Mouse (Mus musculus): ENCODE measurements at regions not wholly inside any gene's neighbourhood (a gene's known extent, or its start where the extent isn't known, plus 50 kb on each side); places are given as distances from the start of the nearest gene placed in this dataset.

DNA sequence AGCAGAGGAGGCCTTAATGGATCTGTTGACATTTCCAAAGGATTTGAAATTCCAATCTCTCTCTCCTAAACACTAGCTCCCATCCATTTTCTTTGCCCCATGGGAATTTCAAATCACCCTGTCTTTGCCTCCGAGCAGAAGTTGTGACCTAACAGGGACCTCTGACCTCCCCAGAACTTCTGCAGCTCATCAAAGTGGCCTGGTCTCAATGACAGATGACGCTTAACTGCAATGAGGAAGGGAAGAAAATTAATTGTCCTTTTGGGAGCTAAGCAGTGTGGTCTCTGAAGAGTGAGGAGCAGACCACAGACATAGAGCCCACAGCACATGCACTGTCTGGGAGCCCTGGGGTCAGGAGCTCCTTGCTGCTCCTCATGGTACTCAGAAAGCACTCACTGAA is 155.3 kb downstream of the Tox3 start:
- DNase-seq (ENCODE audit: low spot score), result no peak

DNA sequence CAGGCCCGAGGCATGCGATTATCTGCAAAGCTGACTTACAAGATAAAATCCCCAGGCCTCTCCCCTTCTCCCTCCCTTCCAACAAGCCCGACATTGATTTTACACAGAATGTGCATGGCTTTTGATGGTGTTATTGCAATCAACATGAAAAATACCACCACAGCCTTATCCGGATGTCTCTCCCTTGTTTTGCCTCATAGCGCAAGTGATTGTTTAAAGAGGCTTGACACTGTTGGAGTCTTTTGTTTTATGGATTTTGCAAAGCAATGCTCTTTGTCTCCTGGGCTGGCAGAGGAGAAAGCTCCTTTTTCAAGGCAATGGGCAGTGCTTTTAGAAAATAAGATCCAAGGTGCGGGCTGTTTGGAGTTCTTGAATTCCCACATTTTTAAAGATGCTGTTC is 165.3 kb downstream of the Tox3 start:
- no peak for DNase-seq (ENCODE audit: low spot score)

DNA sequence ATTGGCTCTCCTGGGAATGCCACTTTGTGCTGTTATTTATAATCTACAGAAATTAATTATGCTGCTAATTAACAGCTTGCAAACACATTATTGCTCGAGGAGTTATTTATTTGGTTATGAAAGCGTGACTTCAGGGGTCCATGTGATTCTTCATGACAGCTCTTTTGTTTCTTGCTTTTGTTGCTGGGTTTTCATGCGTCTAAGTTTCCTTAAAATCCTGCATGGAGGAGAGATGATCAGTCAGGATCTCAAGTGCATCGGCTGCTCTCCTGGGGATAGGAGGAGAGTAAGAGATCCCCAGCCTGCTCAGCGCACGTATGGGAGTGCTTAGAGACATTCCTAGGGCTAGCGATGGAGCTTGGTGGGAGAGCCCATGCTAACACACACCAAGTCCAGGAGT is 171.4 kb downstream of the Tox3 start:
- no peak for DNase-seq (ENCODE audit: low spot score)

DNA sequence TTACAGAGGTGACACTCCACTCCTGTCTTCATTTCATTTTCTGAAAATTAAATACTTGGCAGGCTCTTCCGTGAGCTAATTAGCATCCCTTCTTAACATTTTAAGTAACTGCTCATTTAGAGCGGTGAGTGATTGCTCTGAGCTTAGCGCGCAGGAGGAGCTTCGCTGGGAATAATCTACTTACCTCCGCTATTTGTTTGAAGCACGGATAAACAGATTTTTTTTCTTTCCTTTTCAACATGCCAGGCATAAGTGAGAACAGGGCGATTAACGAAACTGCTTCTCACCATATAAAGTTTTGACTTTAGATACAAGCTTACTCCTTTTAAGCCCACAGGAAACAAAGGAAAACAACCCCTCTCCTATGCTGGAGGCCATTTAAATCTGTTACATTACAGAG is 171.8 kb downstream of the Tox3 start:
- no peak for DNase-seq (ENCODE audit: low spot score)

GRCm38 (mm10) chr8:90166639-90167038 is 181.5 kb downstream of the Tox3 start:
- no peak for DNase-seq (ENCODE audit: low spot score)

DNA sequence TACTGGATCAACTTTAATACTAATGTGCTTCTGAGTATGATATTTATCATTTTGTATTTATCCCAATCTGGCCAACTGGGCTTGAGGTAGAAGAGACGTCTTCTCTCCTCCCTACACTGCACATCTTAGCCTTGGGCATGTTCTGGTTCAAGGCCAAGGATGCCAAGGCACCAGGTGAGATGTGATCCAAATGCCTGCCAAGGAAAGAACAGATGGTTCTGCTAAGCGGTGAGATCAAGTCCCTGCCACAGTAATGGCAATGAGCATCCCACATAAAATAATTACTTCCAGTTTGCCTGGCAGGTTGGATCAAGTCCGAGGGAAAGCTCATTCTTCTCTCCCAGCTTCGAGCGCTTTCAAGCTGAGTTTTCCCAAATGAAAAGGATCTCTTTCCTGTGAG is 196.7 kb downstream of the Tox3 start:
- DNase-seq (ENCODE audit: low spot score), result no peak

DNA sequence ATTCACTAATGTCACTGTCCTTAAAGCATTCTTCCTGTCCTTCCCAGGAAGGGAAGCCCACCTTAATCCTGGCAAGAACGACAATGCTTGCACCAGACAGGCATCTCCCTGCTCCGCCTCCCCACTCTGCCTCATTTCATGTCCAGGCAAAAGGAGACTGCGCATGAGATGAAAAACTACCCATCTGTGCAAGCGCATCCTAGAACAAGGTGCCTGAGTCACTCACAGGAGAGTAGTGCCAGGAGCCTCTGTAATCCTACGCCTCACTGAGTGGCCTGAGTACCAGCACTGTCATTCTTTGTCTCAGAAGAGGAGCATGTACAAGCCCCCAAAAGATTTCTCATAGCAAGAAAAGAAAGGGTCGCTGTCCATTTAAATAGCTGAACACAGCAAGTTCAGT is 198.2 kb downstream of the Tox3 start:
- no peak for DNase-seq (ENCODE audit: low spot score)

- no peak for DNase-seq (ENCODE audit: low spot score)
These were observed 213.5 kb downstream of the Tox3 start for GRCm38 (mm10) chr8:90134626-90135025.

GRCm38 (mm10) chr8:90130704-90131267 is 217.4 kb downstream of the Tox3 start:
- no peak for DNase-seq (ENCODE audit: low spot score)

GRCm38 (mm10) chr8:90125426-90125825 is 222.7 kb downstream of the Tox3 start:
- no peak for DNase-seq (ENCODE audit: low spot score)

DNA sequence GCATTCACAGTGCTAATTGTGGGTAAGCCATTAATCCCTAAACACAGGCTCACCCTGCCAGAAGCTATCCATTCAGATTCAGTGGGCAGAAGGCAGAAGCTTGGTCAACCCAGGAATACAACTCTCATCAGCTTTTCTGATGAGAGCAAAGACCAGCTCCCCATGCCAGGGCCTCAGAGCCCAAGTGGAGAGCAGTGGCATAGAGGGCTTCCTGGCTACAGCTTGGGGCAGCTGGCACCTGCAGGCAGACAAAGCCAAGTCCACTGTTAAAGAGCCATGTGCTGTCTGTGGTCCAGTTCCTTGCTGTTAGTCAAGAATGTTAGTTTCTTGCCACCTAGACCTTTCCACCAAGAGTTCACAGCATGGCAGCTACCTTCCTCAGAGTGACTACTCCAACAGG is 225.0 kb downstream of the Tox3 start:
- DNase-seq (ENCODE audit: low spot score), result no peak

DNA sequence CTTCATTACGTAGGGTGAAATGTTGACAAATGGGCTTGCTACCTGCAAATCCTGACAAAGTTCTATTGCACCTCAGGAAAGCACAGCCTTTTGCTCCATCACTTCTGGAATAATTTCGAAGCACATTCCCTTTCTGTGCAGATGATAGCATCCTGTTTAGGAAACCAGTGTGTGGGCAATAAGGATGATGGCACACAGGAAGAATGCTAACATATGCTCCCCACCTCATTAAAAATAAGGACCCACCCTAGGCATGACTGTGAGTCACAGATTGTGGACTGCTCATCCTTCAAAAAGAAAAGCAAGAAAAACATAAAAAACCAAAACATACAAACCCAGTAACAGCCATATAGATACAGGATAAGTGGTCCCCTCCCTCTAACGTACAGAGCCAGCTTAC is 226.2 kb downstream of the Tox3 start:
- no peak for DNase-seq (ENCODE audit: low spot score)

GRCm38 (mm10) chr8:90121017-90121416 is 227.1 kb downstream of the Tox3 start:
- DNase-seq (ENCODE audit: low spot score), result no peak

- DNase-seq (ENCODE audit: low spot score), result no peak
These were observed 232.7 kb downstream of the Tox3 start for GRCm38 (mm10) chr8:90115436-90115835.

- DNase-seq (ENCODE audit: low spot score), result no peak
These were observed 247.6 kb downstream of the Tox3 start for GRCm38 (mm10) chr8:90100509-90100908.

DNA sequence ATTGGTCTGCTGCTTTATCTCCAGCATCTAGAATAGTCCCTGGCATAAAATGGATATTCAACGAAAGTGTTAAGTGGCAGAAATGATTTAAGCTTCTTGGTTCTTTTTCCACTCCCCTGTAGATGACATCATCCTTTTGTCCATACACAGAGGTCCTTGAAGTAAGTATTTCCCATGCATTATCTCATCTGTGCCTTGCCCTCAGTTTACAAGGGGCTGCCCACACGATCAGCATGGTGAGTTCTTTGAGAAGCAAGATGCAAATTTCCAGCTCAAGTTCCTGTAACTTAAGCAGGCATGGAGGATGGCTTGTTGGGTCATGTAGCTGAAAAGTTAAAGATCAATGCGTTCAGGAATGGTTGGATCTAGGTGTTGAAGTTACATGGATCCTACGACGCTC is 265.5 kb downstream of the Tox3 start:
- DNase-seq (ENCODE audit: low spot score), result no peak

DNA sequence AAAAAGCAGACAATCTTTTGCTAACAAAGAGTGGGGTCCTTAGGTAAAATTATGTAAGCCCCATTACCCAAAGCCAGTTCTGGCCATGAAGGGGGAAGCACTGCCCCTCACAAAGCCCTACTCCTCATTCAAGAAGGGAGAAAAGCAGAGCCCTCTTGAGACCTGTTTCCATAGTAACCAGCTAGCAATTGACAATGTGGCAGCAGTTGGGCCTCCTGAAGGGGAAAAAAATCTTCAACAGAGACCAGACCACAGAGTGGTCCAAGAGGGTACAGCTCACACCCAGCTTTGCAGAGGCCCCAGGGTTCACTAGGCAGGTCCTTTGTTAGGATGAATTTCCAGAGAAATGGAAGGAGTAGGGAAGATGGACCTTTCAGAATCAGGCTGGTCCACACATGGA is 271.8 kb downstream of the Tox3 start:
- no peak for DNase-seq (ENCODE audit: low spot score)

DNA sequence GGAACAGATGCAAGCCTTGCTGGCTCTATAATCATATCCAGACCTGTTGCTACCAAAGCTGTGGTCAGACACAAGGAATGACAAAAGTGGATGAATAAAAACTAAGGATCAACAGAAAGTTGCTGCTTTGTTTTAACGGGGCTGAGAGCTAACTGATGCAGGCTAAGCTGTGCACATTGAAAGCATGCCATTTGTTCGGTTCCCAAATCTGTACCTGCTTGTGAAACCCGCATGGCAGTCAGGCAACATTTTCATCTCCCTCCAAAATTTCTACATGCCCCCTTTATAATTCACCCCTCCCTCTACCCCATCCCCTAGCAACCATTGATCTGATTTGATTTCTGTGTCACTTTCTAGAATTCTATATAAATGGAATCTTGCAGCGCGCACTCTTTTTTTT is 272.3 kb downstream of the Tox3 start:
- DNase-seq (ENCODE audit: low spot score), result no peak

GRCm38 (mm10) chr8:90070006-90070405 is 278.1 kb downstream of the Tox3 start:
- no peak for DNase-seq (ENCODE audit: low spot score)

- DNase-seq (ENCODE audit: low spot score), result no peak
These were observed 278.6 kb downstream of the Tox3 start for GRCm38 (mm10) chr8:90069411-90069993.

DNA sequence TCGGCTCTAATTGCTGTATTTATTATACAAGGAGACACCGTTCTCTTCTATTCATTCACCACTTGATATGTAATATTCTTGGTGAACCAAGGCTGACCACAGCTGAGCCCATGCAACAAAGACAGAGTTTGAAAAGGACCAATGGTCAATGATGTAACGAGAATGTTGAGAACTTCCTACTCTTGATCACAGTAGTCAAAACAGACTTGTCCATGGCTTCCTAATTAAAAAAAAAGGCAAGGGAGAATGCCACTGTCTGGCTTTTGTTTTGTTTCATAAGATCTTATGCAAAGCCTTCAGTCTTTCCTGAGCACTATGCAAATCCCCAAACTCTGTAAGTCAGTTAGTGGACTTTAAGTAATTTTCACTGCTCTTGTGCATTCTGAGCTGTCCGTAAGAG is 279.7 kb downstream of the Tox3 start:
- no peak for DNase-seq (ENCODE audit: low spot score)

DNA sequence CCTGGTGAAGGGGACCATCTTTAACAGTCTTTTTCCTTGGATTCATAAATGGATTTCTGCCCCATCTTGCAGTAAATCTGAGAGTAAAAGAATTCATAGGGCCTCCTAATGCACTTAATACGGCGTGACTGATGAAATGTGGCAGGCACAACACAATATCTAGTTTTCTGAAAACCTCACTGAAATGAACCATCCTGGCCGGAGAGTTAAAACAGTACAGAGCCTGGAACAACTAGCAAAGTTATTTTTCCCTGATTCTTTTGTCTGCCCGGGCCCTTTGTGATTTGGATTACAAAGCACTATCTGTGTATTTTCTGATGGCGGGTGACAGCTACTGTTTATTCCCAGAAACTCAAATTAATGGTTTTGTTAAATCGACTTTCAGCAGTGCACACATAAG is 283.8 kb downstream of the Tox3 start:
- DNase-seq (ENCODE audit: low spot score), result no peak

DNA sequence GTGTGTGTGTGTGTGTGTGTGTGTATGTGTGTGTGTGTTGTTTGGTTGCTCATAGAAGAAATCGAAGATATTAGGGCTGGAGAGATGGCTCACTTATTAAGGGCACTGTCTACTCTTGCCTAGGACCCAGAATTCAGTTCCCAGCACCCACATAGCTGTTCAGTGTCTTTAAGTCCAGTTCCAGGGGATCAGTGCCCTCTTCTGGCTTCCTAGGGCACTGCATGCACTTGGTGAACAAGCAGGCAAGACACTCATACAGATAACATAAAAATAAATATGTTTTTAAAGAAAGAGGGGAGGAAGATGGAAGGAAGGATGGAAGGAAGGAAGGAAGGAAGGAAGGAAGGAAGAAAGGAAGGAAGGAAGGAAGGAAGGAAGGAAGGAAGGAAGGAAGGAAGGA is 284.9 kb downstream of the Tox3 start:
- no peak for DNase-seq (ENCODE audit: low spot score)

DNA sequence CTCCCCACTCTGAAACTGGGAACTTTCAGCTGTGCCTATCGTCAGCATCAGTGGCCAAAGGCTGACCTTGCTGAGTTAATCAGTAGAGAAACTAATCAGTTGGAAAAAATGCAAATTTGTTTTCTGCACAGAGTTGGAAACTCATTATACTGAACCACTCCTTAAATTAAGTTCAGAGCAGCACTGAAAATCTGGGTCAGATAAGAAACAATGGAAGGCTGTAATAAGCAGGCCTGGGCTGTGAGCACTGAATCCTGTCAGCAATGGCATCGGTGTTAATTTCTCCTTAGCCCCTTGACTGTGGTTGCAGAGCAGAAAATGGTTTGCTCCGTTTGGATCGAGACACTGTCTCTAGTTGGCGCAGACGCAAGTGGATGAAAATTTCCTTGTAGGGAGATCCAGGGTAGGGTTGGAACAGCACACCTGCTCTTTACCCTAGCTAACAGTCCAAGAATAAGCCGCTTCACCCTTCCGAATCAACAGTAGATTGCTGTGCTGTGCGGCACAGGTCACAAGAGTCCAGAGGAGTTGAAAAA is 289.4 kb downstream of the Tox3 start:
- DNase-seq (ENCODE audit: low spot score), result no peak
